Mouse (Mus musculus): ENCODE results near the gene Prox2.

Prox2 gene

DNA sequence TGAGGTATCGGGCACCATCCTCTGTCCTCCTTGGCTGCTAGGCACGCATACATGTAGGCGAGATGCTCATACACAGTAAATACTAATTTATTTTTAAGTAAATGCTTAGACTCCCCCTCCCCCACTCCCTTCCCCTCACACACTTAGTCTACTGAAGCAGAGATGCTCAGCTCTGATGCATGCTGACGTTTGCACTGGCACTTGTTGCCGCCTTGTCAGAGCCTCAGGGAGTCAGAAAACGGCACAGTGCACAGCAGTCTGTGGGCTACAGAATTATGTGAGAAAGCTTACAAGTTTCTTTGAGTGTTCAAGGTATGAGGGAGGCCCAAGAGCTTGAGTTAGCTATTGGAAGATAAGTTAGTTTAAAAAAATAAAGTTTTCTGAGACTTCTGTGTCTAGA, 20.8 kb upstream of the Prox2 start:
- no peak for DNase-seq (ENCODE audit: low spot score in 2 of 2)

DNA sequence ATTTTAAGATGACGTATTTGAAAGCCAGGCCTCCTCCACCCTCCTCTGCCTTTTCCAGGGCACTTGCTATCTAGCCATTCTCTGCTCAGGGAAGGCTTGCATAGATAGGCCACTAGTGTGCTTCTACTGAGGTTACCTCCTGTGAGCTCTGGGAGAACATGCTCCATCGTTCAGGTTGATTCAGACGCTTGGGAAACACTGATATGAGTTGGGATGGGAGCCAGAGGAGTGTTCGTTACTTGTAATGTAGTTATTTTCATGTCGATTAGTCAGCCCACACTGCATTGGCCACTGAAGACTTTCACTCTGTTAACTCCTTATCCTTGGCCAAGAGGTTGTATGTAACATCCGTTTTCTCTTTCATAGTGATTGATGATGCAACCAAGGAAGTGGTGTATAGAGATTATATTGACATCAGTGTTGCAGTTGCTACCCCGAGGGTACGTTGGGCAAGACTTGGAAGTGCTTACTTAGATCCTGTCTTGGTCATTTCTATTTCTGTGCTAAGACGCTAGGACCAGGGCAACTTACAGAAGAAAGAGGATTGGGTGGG, 18.9 kb upstream of the Prox2 start:
- DNase-seq (ENCODE audit: low spot score in 2 of 2): no peak

DNA sequence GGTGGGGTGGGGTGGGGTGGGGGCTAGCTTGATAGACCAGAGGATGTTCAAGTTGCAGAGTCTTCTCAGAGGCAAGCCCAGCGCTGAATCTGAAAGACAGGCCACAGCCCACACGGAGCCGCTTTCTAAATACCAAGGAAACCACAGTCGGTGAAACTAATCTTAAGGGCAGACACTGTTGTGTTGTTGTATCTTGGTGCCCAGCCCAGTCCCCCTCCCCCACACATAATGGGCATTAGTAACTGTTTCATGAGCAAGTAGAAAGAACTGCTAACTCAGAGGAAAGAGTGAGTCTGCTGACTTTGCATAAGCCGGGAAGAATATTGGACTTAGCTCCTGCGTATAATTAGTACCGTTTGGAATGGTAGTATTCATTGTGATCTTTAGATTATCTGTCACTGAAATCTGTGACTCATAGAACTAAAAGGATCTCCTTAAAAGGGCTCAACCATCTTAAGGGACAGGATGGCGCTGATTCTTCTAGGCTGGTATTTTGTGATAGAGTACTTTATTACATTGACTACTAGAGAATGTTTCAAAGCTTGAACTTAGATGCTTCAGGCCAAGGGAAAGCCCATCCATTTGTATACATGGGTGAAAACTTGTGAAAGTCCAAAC, 16.5 kb upstream of the Prox2 start:
- peak in 1 of 2 experiments; percentile 34 for DNase-seq (ENCODE audit: low spot score in 2 of 2)

DNA sequence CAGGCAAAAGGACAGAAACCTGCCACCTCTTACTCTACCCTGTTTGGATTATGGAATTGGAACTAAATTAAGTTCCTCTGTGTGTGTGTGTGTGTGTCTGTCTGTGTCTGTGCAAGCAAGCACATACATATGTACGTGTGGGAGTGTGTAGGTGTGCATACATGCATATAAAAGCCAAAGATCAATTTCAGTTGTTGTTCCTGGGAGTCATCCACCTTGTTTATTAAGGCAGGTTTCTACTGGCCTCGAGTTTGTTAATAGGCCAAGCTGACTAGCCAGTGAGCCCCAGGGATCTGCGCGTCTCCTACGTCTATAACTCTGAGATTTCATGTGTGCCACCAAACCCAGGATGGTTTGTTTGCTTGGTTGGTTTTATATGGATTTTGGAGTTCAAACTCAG, 14.2 kb upstream of the Prox2 start:
- no peak for DNase-seq (ENCODE audit: low spot score in 2 of 2)

DNA sequence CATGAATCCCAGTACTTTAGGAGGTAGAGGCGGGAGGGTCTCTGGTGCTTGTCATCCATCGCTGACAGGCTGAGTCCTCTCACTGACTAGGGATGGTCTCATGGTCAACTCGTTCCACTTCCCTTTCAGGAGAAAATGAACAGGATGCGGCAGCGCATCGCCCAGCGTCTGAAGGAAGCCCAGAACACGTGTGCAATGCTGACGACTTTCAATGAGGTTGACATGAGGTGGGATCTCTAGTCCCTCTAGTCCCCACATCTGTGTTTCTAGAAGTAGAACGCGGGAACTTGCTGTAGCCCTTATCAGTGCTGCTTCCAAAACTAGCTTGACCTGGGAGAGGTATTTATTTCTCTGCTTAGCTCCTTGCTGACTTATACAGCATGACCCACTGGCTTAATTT, 13.1 kb upstream of the Prox2 start:
- DNase-seq (ENCODE audit: low spot score in 2 of 2): no peak

DNA sequence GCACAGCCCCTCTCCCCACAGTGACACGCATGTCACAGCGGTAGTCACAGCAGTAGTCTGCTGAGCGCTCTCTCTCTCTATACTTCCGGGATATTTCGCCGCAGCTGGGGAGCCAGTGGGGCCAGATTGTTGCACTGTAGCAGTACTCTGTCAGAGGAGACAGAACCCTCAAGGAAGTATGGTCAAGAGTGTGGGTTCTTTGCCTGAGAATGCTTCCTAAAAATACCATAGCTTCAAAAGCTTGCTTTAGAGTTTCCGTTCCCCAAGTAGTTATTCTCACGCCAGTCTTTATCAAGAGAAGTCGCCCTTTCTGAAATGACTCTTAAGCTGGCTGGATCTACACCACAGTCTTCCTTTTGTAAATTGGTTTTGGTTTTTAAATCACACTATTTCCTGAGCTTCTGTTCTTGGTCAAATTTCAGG, 12.6 kb upstream of the Prox2 start:
- DNase-seq (ENCODE audit: low spot score in 2 of 2): peak; percentile 31 to 45

DNA sequence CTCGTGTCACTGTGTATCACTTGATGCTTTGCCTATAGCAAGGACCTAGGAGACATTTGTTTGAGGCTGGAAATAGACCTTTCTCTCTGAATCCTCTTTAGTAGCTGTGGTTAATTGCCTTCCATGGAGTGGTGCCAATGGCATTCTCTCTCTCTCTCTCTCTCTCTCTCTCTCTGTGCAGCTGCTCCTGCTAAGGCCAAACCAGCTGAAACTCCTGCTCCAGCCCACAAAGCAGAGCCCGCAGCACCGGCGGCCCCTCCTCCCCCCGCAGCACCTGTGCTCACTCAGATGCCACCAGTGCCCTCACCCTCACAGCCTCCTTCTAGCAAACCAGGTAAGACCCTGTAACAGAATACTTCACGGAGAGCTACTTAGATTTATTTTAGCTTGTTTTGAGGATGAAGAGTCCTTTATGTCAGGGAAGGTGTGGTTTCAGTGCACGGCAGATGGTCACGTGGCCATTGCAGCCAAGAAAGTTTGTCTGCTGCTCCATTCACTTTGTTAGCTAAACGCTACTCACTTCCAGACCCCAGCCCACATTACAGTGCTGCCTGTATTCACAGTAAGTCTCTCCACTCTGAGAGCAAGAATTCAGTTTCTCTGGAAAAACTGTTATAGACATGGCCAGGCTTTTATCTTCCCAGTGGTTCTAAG, 11.4 kb upstream of the Prox2 start:
- DNase-seq (ENCODE audit: low spot score in 2 of 2): no peak

DNA sequence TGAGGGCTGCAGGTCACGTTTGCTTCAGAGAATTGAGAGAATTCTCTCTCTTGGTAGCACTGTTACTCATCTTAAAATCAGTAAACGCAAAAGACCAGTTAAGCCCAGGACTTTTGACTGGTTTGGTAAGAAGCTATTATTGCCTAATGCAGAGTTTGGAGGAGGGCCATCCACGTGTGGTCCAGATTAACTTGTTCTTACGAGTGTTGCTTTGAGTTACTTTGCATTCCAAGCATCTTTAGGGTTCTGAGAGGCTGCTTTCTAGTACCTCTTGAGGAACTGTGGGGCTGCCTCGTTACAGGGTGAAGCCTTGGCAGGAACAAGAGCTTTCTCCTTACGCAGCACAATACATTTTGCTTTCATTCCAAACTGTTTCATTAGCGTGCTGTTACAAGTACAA, 5.1 kb upstream of the Prox2 start:
- DNase-seq (ENCODE audit: low spot score in 2 of 2): no peak

DNA sequence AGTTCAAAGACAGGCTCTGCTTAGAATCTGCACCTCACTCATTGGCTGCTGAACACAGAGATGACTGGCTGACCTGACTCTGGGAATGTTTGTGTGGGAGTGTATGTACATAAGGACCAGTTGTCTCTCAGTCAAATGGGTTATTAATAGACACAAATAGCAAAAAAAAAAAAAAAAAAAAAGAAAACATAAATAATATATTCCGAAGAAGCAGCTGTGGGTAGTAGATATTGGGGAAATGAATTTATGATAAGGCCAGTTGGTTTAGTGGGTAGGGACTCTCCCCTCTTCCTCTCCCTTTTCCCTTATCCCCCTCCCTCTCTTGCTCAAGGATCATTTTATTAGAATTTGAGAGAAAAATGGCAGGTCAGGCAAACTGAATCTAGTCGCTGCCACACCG, 3.4 kb upstream of the Prox2 start:
- no peak for DNase-seq (ENCODE audit: low spot score in 2 of 2)

DNA sequence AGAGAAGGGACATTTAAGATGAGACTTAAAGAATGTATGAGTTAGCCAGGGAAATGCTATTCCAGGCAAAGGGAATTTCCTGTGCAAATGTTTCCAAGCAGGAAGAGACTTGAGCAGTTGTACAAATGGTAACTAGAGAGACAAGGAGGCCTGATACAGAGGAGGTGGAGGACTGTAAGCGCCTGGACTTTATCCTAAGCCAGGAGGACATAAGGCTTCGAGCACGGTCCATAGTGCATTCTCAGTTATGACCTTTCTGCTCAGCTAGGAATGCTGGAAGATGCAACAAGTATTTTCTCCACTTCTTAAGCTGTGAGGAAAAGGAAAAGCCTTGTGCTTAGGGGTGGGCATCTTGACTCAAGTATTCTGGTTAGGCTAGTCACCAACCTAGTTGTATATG, 2.8 kb upstream of the Prox2 start:
- DNase-seq (ENCODE audit: low spot score in 2 of 2): no peak

DNA sequence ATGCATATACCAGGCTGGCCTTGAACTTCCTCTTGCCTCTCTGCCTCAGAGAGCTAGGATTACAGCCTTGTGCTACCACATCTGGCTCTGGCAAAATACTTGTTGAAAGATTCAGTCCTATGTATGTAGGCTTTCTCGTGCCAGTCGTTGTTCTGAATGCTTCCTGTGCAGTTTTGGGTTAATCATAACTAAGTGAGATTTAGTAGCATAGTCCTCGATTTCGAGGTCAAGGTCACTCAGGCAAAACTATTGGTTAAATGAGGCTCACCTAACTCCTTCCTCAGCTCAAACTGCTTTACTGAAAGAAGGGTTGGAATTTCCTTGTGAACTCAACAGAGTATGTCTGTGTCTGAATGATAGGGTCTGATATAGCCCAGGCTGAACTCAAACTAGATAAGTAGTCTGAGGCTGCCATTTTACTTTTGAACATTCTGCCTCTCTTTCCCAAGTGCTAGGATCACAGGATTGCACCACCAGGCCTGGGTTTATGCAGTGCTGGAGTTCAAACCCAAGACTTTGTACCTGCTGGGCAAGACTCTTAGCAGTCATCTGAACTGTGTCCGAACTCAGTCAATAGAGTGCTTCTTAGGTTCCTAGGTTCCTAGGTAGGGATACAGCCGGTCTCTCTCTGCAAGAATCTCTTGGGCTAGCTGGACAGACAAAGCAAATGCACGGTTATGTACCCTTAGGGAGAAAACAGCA, 2.1 kb upstream of the Prox2 start:
- DNase-seq (ENCODE audit: low spot score in 2 of 2): no peak

DNA sequence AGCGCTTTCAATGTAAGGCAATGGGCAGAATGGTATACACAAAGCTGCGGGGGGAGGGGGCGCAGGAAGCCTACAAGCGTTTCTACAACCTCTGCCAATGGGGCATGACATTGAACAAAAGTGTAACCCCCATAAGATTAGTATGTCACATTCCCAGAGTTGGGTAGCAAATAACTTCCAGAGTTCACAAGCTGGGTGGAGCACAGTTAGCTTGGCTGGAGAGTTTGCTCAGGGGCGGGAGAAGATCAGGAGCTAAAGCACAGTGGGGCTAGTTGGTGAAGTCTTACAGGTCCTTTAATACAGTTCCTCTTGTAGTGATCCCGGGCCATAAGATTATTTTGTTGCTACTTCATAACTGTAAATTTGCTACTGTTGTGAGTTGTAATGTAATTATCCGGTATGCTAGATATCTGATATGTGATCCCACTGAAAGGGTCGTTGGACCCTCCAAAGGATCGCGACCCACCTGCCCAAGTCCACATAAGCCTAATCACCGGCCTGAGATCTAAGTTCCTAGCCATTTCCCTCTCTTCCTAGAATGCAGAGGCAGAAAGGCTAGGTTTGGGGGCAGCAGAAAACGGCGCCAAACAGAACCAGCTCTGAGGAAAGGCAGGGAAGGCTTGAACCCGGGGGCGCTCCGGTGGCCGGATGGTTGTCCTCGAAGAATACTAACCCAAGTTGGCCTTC, 405 bp downstream of the Prox2 start:
- DNase-seq (ENCODE audit: low spot score in 2 of 2): peak in 1 of 2 experiments; percentile 20

DNA sequence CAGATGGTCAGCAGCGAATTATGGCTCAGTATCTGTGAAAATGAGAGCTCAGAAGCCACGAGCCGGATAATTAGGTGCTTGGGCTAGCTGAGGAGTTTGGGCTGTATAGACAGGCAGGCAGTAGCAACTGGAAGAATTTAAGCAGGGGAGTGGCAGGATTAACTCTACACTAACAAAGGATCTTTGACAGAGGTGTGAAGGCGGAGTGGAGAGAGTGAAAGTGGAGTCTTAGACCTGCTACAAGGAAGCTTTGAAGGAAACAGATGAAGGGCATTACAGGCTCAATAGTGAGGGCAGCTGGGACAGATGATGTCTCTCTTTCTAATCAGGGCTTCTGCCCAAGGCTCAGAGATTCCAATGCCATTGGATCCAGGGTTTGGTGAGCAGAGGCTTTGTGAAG, 1.1 kb downstream of the Prox2 start:
- DNase-seq (ENCODE audit: low spot score in 2 of 2): no peak

DNA sequence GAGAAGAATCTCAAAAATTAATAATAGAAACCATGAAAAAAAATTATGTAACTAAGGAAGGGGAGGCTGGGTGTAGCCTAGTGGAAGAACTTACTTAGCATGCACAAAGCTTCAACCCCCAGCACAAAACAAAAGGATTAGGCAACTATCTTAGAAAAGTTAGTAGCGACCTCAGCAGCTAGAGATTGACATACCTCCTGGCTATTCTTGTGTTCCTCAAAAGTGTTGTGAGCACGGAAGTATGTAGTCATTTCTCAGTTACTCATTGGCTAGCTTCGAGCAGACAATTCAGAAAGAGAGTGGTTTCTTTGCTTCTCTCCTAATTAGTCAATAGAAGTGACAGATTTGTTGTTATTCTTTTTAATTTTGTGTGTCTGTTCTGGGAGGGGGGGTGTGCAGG, 1.9 kb downstream of the Prox2 start:
- no peak for DNase-seq (ENCODE audit: low spot score in 2 of 2)

DNA sequence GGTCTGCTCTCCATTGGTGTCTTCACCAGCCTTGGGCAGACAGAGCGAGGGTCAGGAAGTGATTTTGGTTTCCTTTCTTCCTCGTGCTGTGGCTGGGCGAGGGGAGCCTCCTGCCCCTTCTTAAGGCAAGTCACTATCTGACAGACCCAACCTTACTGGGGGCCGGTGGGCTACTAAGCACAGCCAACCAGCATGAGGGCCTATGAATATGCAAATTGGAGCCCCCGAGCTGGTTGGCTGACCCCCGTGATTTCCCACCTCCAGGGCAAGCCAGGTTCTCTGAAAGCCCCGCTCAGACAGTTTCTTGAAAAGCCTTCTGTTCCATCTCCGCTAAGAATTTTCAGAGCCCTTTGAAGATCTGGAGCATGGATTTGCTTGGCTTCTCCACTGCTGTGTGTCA, 4.3 kb downstream of the Prox2 start:
- no peak for DNase-seq (ENCODE audit: low spot score in 2 of 2)

DNA sequence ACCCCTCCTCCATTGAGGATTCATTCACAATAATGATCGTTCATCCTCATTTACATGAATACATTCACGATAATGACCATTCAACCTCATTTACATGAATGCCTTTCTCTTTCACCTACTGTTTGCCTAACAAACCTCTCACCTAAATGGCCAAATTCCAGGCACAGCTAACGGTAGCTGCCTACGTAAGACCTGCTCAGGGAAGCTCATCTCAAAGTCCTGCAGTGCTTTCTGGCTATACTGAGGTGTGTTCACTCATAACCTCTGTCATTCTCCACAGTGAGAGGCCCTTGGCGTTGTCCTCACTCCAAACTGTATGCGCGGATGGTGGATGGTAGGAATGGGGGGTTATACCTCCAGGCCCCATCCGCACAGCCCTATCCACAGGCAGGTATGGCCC, 5.8 kb downstream of the Prox2 start:
- no peak for DNase-seq (ENCODE audit: low spot score in 2 of 2)

DNA sequence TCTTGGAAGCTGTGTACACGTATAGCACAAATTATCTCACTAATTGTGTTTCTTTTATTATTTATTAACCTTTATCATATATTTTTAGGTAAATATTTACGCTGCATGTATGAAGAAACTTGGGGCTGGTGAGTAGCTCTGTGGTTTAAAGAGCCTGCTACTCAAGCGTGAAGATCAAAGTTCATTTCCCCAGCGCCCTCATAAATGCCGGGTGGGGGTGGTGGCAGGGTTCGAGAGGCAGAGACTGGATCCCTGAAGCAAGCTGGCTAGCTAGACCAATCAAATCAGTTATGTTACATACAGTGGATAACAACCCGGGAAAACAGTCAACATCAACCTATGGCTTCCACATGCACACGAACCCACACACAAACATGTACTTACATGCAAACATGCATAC, 7.5 kb downstream of the Prox2 start:
- no peak for DNase-seq (ENCODE audit: low spot score in 2 of 2)

DNA sequence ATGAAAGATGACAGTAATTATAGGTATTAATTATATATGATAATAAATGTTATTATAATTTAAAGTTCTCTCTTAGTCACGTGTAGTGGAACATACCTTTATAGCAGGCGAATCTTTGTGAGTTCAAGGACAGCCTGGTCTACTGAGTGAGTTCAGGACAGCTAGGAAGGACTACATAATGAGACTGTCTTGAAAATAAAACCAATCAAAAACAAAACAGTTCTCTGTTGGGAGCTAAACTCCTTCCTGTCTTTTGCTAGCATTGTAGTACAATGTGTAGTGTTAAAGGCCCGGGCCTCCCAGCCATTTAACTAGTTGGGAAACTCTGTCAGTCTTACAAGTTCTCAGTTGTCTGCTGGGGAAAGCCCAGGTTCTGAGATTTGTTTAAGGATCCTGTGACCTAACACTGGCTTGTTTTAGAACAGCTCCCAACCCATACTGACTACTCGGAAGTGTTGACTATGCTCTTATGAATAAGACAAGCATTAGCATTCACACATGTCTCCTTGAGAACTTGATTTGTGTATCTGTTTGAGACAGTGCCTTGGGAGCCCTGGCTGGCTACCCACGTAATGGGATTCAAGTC, 8.9 kb downstream of the Prox2 start:
- no peak for DNase-seq (ENCODE audit: low spot score in 2 of 2)

DNA sequence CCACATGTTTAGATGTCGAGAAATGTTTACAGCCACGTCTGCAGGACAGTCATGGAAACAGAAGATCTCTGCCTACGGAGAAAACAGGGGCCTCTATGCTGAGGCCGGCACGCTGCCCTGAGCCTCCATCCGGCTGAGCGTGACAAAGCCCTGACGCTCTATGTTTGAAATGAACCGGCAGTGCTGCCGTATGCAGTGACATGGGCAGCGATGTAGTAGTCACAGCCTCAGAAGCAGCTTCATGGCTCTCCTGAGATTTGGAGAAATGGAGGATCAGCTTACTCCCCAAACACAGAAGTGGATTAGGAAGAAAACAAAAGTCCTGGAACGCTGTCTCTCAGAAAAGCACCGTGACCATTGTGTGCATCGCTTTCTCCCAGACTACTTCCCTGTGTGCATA, 9.6 kb downstream of the Prox2 start:
- no peak for DNase-seq (ENCODE audit: low spot score in 2 of 2)

DNA sequence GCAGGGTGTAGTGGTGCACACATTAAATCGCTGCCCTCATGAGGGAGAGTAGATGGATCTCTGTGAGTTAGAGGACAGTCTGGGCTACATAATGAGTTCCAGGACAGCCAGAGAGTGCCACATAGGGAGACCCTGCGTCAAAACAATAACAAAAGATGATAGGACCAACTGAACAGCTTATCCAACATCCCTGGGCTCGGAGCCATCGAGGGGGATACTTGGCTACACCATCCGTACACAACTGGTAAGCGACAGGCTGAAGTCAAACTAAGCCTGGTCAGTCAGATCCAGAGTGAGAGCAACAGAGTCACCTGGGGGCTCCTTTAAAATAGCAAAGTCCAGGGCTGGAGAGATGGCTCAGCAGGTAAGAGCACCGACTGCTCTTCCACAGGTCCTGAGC, 14.7 kb downstream of the Prox2 start:
- no peak for DNase-seq (ENCODE audit: low spot score in 2 of 2)

DNA sequence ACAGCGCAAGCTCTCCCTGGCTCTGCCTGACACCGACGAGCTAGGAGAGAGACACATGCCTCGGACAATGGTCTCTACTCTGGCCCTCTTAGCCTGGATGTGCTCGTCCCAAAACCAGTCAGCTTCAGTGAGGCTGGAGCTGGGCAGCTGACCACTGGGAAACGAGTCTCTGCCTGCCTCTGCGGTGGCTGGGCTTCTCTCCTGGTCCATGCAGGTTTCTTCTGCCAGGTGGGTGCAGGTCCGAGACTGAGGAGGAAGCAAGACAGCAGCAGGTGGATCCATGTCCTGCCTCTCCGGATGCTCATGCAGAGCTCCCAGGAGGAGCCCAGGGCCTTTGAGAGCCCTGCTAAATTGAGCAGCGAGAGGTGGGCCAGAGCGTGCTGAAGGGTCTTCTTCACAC, 15.4 kb downstream of the Prox2 start:
- DNase-seq (ENCODE audit: low spot score in 2 of 2): no peak

DNA sequence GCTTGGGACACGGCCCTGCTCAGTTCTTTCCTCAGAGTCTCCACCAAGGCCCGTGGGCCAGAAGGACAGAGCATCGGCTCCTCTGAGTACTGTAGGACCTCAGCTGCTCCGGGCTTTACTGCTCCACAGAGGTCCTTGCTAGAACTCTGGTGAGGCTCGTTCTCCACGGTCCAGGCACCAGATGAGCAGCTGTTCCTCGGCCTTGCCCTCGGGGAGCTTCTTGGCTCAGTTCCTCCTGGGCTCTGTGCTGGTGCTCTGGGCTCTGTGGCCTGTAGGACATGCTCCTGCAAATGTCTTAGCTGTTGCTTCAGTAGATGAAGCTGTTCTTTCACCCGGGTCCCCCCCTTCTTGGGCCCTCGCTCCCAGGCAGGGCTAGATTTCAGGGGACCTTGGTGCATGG, 15.9 kb downstream of the Prox2 start:
- DNase-seq (ENCODE audit: low spot score in 2 of 2): no peak

Data from natural killer cell, adult 2 months (primary cell).